Mouse (Mus musculus) heart, adult 2 months (tissue): ENCODE measurements at regions not wholly inside any gene's neighbourhood (a gene's known extent, or its start where the extent isn't known, plus 50 kb on each side); places are given as distances from the start of the nearest gene placed in this dataset.

ENCODE experiments used
- DNase-seq, 2 experiments: peaks; one replicate each; pipeline ENCODE4 v3.0.0; 2021
- H3K27ac ChIP-seq: fragments of 200-600 bp; 2 replicates; pipeline ENCODE4 v1.8.1; 2022
- H3K27me3 ChIP-seq: fragments of 200-500 bp; 2 replicates; pipeline ENCODE4 v1.6.1; 2012; ENCODE audit warnings: mild to moderate bottlenecking, low read length, inconsistent platforms, mixed read lengths; ENCODE audit not compliant: control insufficient read depth, insufficient read depth
- H3K36me3 ChIP-seq: fragments of 200-500 bp; 2 replicates; pipeline ENCODE4 v1.6.1; 2012; ENCODE audit warnings: low read length, inconsistent platforms; ENCODE audit not compliant: control insufficient read depth, insufficient read depth
- H3K4me1 ChIP-seq: fragments of 200-500 bp; 2 replicates; pipeline ENCODE4 v1.6.1; 2011; ENCODE audit warnings: low read length; ENCODE audit not compliant: control insufficient read depth, insufficient read depth
- H3K4me3 ChIP-seq: fragments of 200-600 bp; 2 replicates; pipeline ENCODE4 v1.8.1; 2022
- H3K79me2 ChIP-seq: fragments of 200-500 bp; replicated peaks from 2 replicates; pipeline ENCODE4 v1.6.1; 2012; ENCODE audit warnings: mild to moderate bottlenecking, inconsistent platforms, low read length, moderate library complexity, mixed read lengths; ENCODE audit not compliant: control insufficient read depth, insufficient read depth
- H3K9ac ChIP-seq: fragments of 200-500 bp; 2 replicates; pipeline ENCODE4 v1.6.1; 2012; ENCODE audit warnings: low read depth, mild to moderate bottlenecking, control low read depth, inconsistent platforms, low read length, mixed read lengths
- CTCF ChIP-seq: fragments of 200-600 bp; IDR thresholded peaks from 2 replicates; pipeline ENCODE4 v1.8.1; 2022; ENCODE audit warnings: antibody characterized with exemption, mild to moderate bottlenecking, moderate library complexity
- EP300 ChIP-seq: fragments of 200-500 bp; IDR thresholded peaks from 2 replicates; pipeline ENCODE4 v1.6.1; 2011; ENCODE audit warnings: low read depth, low read length, control low read depth; ENCODE audit not compliant: insufficient read depth
- POLR2A ChIP-seq: fragments of 200-500 bp; IDR thresholded peaks from 2 replicates; pipeline ENCODE4 v1.6.1; 2011; ENCODE audit warnings: mild to moderate bottlenecking, low read depth, low read length, control low read depth; ENCODE audit not compliant: insufficient read depth
- WGBS: fragments of 180-500 bp; shearing (Covaris S2); methylation state at CpG from one replicate; pipeline ENCODE4 v1.1.7; 2018; 5-methylcytosine and 5-hydroxymethylcytosine counted together
- intact Hi-C: fragments of 180-260 bp; cut with DNase I; formaldehyde crosslinking; loops from one replicate; pipeline ENCODE4 v1.15.1; 2025

DNA sequence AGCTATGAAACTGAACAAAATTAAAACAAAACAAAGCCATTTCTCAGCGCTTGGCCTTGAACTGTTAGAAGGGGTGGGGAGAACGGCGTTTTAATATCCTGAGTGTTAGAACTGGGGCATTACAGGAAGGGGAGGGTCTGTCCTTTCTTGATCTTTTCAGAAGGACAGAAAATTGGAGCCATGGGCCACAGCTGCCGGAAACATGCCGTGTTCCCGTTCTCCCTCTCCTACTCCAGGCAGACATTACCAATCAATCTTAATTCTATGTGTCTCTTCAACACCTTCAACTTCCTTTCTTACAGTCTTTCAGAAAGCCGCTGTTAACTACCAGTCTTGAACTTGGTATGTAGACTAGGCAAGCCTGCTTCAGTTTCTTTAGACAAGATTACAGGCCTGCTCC, 134.7 kb downstream of the Zfp365 start:
- no peak for TF ChIP-seq CTCF
- no peak overlapping the region for H3K9ac ChIP-seq
- no peak overlapping the region for H3K4me3 ChIP-seq
- H3K36me3 ChIP-seq = no peaks in the 10 kb centered on the region
- intact Hi-C loops = no loop called here
- H3K79me2 ChIP-seq = no peaks in the 10 kb centered on the region
- DNase-seq = no peak
- no peaks in the 10 kb centered on the region for H3K27me3 ChIP-seq
- H3K27ac ChIP-seq = peak overlapping the region; percentile 67
- 68% methylated on average over 7 of the region's 7 CpGs for WGBS
- H3K4me1 ChIP-seq = no peaks in the 10 kb centered on the region

DNA sequence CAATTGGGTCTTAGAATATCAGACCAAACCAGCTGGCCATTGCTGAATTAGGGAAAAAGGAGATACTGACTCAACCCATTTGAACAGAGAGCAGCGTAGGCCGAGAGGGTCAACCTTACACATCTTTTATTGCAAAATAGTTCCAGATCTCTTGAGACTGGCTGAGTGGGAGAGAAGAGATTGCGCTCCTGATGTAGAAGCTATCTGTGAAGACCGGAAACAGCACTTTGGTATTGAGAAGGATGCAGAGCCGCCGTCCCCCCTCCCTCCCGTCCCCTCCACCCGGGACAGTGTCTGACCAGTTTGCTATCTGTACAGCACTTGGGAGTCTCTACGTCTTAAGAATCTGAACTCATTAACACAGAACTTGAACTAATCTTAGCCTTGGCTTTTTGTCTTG, 135.6 kb downstream of the Zfp365 start:
- TF ChIP-seq EP300 (no peak), POLR2A (no peak), CTCF (no peak)
- DNase-seq = peak in 1 of 2 experiments; percentile 39
- H3K36me3 ChIP-seq = no peaks in the 10 kb centered on the region
- H3K4me1 ChIP-seq = no peaks in the 10 kb centered on the region
- no peaks in the 10 kb centered on the region for H3K27me3 ChIP-seq
- no peak overlapping the region for H3K4me3 ChIP-seq
- no peaks in the 10 kb centered on the region for H3K79me2 ChIP-seq
- no peak overlapping the region for H3K9ac ChIP-seq
- 70% methylated on average over 9 of the region's 9 CpGs for WGBS
- intact Hi-C loops = no loop called here
- peak overlapping the region; percentile 67; the same call in 1 of the 2 replicates for H3K27ac ChIP-seq

DNA sequence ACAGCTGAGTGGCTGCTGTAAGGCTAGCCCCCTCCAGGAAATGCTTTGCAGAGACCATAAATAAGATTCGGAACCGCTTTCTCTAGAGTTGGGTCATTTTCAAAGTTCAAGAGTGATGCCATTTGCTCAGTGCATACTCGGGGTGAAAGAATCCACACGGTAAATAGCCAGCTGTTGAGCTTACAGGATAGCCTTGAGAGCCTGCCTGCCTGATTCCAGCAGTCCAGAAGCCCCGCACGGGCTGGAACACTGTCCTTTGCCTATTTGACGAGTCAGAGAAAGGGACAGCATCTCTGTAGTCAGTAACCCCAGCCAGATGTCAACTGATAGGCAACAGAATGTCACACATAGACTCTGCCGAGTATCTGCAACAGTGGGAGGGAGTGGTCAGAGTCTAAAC, 140.7 kb downstream of the Zfp365 start:
- Histone ChIP-seq H3K4me3 (no peak overlapping the region), H3K4me1 (no peaks in the 10 kb centered on the region), H3K79me2 (no peaks in the 10 kb centered on the region), H3K27ac (no peak overlapping the region), H3K27me3 (no peaks in the 10 kb centered on the region), H3K36me3 (no peaks in the 10 kb centered on the region), H3K9ac (no peak overlapping the region)
- intact Hi-C loops = no loop called here
- TF ChIP-seq EP300 (no peak), POLR2A (no peak), CTCF (no peak)
- 56% methylated on average over 8 of the region's 8 CpGs for WGBS
- no peak for DNase-seq

DNA sequence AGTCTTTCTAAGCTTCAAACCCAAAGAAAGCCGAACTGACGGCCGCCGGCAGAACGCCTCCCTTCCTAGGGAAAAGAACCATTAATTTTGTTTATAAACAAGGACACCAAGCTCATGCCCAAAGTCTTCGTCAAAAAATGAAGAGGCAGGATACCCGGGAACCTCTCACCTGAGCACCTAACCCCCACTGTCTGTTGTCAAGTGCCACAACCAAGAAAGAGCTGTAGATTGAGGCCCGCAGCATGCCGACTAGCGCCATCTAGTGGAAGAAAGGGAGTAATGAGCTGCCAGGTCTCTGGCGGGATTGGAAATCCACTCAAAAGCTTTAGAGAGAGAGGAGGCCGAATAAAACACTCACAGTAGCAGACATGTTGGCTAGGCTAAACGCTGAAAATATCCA, 146.4 kb downstream of the Zfp365 start:
- 38% methylated on average over 13 of the region's 13 CpGs for WGBS
- DNase-seq = peak; percentile 43 to 51
- TF ChIP-seq CTCF (peak; percentile 92), EP300 (peak; percentile 44; the same call in 1 of the 2 replicates), POLR2A (no peak)
- H3K4me1 ChIP-seq = no peaks in the 10 kb centered on the region
- H3K27ac ChIP-seq = no peak overlapping the region
- H3K36me3 ChIP-seq = no peaks in the 10 kb centered on the region
- intact Hi-C loops = loop anchor here (1.0 to 2.0 kb wide), 2 partner anchors 231 to 451 kb away; partner anchors contain the start of gene Egr2
- H3K4me3 ChIP-seq = no peak overlapping the region
- H3K9ac ChIP-seq = no peak overlapping the region
- no peaks in the 10 kb centered on the region for H3K27me3 ChIP-seq
- no peaks in the 10 kb centered on the region for H3K79me2 ChIP-seq

DNA sequence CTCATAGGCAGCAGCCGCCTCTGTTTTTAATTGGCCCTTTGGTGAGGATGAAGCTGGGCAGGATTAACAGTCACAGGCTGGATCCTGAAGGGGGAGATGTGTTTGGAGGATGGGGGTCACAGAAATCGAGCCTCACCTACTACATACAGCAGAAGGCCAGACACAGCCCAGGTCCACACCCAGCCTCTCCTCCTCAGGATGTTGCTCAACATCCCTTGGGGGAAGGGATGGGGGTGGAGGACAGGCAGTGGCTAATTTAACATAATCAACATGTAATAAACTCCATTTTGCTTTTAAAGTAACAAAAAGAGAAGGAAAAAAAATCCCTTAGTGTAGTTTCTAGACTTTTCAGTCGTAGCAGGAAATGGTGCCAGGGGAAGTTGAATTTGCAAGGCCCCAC, 152.0 kb downstream of the Zfp365 start:
- no peak overlapping the region for H3K4me3 ChIP-seq
- H3K36me3 ChIP-seq = no peaks in the 10 kb centered on the region
- no peak for TF ChIP-seq EP300
- TF ChIP-seq CTCF = no peak
- no peak for TF ChIP-seq POLR2A
- H3K9ac ChIP-seq = no peak overlapping the region
- H3K27ac ChIP-seq = no peak overlapping the region
- WGBS = 36% methylated on average over 3 of the region's 3 CpGs
- peak; percentile 53 to 59 for DNase-seq
- H3K79me2 ChIP-seq = no peaks in the 10 kb centered on the region
- intact Hi-C loops = loop anchor here (2.0 kb wide), 1 partner anchor 222 kb away; no protein-coding TSS in a partner anchor
- no peaks in the 10 kb centered on the region for H3K27me3 ChIP-seq
- H3K4me1 ChIP-seq = no peaks in the 10 kb centered on the region; the same call in 1 of the 2 replicates

DNA sequence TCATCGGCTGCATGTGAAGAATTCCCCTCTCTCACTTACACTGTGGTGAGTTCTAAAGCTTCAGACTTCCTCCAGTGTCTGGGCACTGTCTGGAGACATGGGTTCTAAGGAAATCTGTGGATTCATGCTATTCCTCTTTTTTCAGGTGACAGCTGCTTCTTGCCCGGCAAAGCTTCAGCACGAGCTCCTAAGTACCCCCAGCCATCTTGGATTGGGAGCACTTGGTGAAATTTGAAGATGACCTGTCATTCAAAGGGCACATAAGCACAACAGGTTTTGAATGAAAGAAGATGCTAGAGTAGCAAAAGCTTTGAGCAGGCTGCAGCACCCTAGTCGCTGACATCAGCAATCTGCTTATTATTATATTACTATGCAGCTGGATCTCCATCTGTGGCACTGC, 164.3 kb downstream of the Zfp365 start:
- no peak overlapping the region for H3K9ac ChIP-seq
- TF ChIP-seq EP300 = no peak
- no peak for TF ChIP-seq POLR2A
- no peak for TF ChIP-seq CTCF
- no peaks in the 10 kb centered on the region for H3K79me2 ChIP-seq
- DNase-seq = no peak
- H3K4me1 ChIP-seq = no peaks in the 10 kb centered on the region; the same call in 1 of the 2 replicates
- intact Hi-C loops = no loop called here
- WGBS = 90% methylated on average over 4 of the region's 4 CpGs
- H3K4me3 ChIP-seq = no peak overlapping the region
- no peaks in the 10 kb centered on the region for H3K36me3 ChIP-seq
- no peaks in the 10 kb centered on the region; the same call in 1 of the 2 replicates for H3K27me3 ChIP-seq
- H3K27ac ChIP-seq = no peak overlapping the region
